Mouse (Mus musculus): ENCODE measurements around the gene Olfr382. TPM values are rescaled to one million over a fixed set of nuclear protein-coding genes. Genes with fewer than 3 reads are reported as not detected.
"Not testable (repeated sequence)": the region's sequence is repeated elsewhere in the genome, so short reads cannot be mapped to it uniquely, and the experiment has no call there.

Olfr382 gene
- not detected in 2 replicates for polyA plus RNA-seq (2014; fragmentation: Nextera tagmentation; extraction: Ambion mirVana)

- Histone ChIP-seq H3K36me3 (ENCODE audit: control insufficient read depth, insufficient read depth, low read length) (no peaks in the 10 kb centered on the region), H3K4me3 (ENCODE audit: low read depth, low read length) (no peak within 1 kb of the TSS), H3K9ac (ENCODE audit: low read depth, low read length) (no peak within 1 kb of the TSS), H3K9me3 (ENCODE audit: control insufficient read depth, low read length) (0 out of 2 replicates have a peak, but pooled peaks cover 18% of the 10 kb centered on the region), H3K4me1 (ENCODE audit: control insufficient read depth, insufficient read depth, low read length) (no peaks in the 10 kb centered on the region), H3K27me3 (replicated peaks; ENCODE audit: control insufficient read depth, insufficient read depth, low read length) (no peaks in the 10 kb centered on the region), H3K27ac (replicated peaks; ENCODE audit: low read depth, low read length) (no peak within 1 kb of the TSS), H3K4me2 (ENCODE audit: low read depth, low read length) (no peak within 1 kb of the TSS)
- ATAC-seq (ENCODE audit: low read depth) (no peak), DNase-seq (ENCODE audit: low spot score) (no peak)
Measured at GRCm38 (mm10) chr11:73517097-73517496, at the start of gene Olfr382. TSS of gene Olfr382 (minus strand) at chr11:73517197.

- not testable (repeated sequence) for ATAC-seq (ENCODE audit: low read depth); H3K9me3 ChIP-seq (ENCODE audit: control insufficient read depth, low read length); H3K27ac ChIP-seq (replicated peaks; ENCODE audit: low read depth, low read length); H3K27me3 ChIP-seq (replicated peaks; ENCODE audit: control insufficient read depth, insufficient read depth, low read length); H3K4me1 ChIP-seq (ENCODE audit: control insufficient read depth, insufficient read depth, low read length); H3K9ac ChIP-seq (ENCODE audit: low read depth, low read length); H3K4me2 ChIP-seq (ENCODE audit: low read depth, low read length); H3K4me3 ChIP-seq (ENCODE audit: low read depth, low read length); DNase-seq (ENCODE audit: low spot score); H3K36me3 ChIP-seq (ENCODE audit: control insufficient read depth, insufficient read depth, low read length)
- 84% methylated on average over 1 of the region's 1 CpGs for WGBS
Measured at GRCm38 (mm10) chr11:73528971-73529370, 12.0 kb upstream of the Olfr382 start.

DNA sequence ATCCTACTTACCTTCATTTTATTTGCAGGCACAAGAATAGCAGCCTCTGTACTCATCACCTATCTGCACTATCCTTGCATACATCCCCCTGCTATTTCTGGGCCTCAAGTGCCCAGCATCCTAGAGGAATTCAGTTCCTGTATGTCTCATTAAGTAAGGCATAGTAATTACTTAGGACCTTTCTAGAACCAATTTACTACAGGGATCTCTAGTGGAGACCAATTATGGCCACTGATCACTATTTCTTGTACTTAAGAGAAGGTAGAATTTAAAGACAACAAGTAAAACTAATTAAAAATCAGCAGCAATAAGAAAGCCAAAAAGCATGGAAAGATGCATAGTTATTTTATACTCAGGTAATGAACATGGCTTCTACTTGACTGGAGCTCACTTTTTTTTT lies 25.5 kb downstream of the Olfr382 start, which contains the start of gene Olfr381:
TSS of gene Olfr381 (minus strand) at position 101 of the 400 bp plus-strand sequence.
- no peak within 1 kb of the TSS for H3K9ac ChIP-seq (ENCODE audit: low read depth, low read length)
- H3K27me3 ChIP-seq (replicated peaks; ENCODE audit: control insufficient read depth, insufficient read depth, low read length), result no peaks in the 10 kb centered on the region
- no peak within 1 kb of the TSS for H3K4me3 ChIP-seq (ENCODE audit: low read depth, low read length)
- H3K27ac ChIP-seq (replicated peaks; ENCODE audit: low read depth, low read length), result no peak within 1 kb of the TSS
- no peak within 1 kb of the TSS for H3K4me2 ChIP-seq (ENCODE audit: low read depth, low read length)
- H3K9me3 ChIP-seq (ENCODE audit: control insufficient read depth, low read length), result no peaks in the 10 kb centered on the region
- H3K36me3 ChIP-seq (ENCODE audit: control insufficient read depth, insufficient read depth, low read length), result no peaks in the 10 kb centered on the region
- DNase-seq (ENCODE audit: low spot score), result no peak
- H3K4me1 ChIP-seq (ENCODE audit: control insufficient read depth, insufficient read depth, low read length), result no peaks in the 10 kb centered on the region
- no peak for ATAC-seq (ENCODE audit: low read depth)

Other genes with a start within 250 kb of the Olfr382 start
- gene Trpv3, start 249.8 kb downstream of the Olfr382 start, polyA plus RNA-seq (2014; fragmentation: Nextera tagmentation; extraction: Ambion mirVana), result 0.26 and 0.28 TPM in 2 replicates
- 2.4 and 2.9 TPM in 2 replicates for gene Aspa, start 187.6 kb downstream of the Olfr382 start, polyA plus RNA-seq (2014; fragmentation: Nextera tagmentation; extraction: Ambion mirVana)
- not detected in 2 replicates for gene Gm49340, start 187.5 kb downstream of the Olfr382 start, polyA plus RNA-seq (2014; fragmentation: Nextera tagmentation; extraction: Ambion mirVana)
- not detected in 2 replicates for gene Spata22, start 187.5 kb downstream of the Olfr382 start, polyA plus RNA-seq (2014; fragmentation: Nextera tagmentation; extraction: Ambion mirVana)
- gene Olfr20, start 166.4 kb downstream of the Olfr382 start, polyA plus RNA-seq (2014; fragmentation: Nextera tagmentation; extraction: Ambion mirVana), result not detected in 2 replicates
- 0.17 TPM in 1 of 2 replicates, not detected in the other for gene Olfr376, start 146.0 kb downstream of the Olfr382 start, polyA plus RNA-seq (2014; fragmentation: Nextera tagmentation; extraction: Ambion mirVana)
- gene Olfr1, start 117.6 kb downstream of the Olfr382 start, polyA plus RNA-seq (2014; fragmentation: Nextera tagmentation; extraction: Ambion mirVana), result not detected in 2 replicates
- gene Olfr378, start 88.7 kb downstream of the Olfr382 start, polyA plus RNA-seq (2014; fragmentation: Nextera tagmentation; extraction: Ambion mirVana), result 0.40 TPM in 1 of 2 replicates, not detected in the other
- not detected in 2 replicates for gene Olfr380, start 59.7 kb downstream of the Olfr382 start, polyA plus RNA-seq (2014; fragmentation: Nextera tagmentation; extraction: Ambion mirVana)
- not detected in 2 replicates for gene Olfr381, start 25.6 kb downstream of the Olfr382 start, polyA plus RNA-seq (2014; fragmentation: Nextera tagmentation; extraction: Ambion mirVana)
- not detected in 2 replicates for gene Olfr385, start 75.8 kb upstream of the Olfr382 start, polyA plus RNA-seq (2014; fragmentation: Nextera tagmentation; extraction: Ambion mirVana)
- gene Olfr384, start 81.4 kb upstream of the Olfr382 start, polyA plus RNA-seq (2014; fragmentation: Nextera tagmentation; extraction: Ambion mirVana), result not detected in 2 replicates
- gene Zfp735, start 171.6 kb upstream of the Olfr382 start, polyA plus RNA-seq (2014; fragmentation: Nextera tagmentation; extraction: Ambion mirVana), result not detected in 2 replicates

Data from embryonic facial prominence, embryonic 14.5 days (tissue).